Mouse (Mus musculus): ENCODE data around the gene Washc2. TPM values are rescaled to one million over a fixed set of nuclear protein-coding genes. Genes with fewer than 3 reads are reported as not detected.

The Washc2 gene
- polyA plus RNA-seq, 1 experiment from 2014 or later = 54.5 TPM

Other genes with a start within 250 kb of the Washc2 start
- gene Plxnd1, start 213.0 kb upstream of the Washc2 start, polyA plus RNA-seq (2016; fragmentation: Nextera tagmentation; extraction: Ambion mirVana) = 26.8 and 28.1 TPM in 2 replicates
- 15.4 and 15.5 TPM in 2 replicates for gene Tmcc1, start 14.6 kb upstream of the Washc2 start, polyA plus RNA-seq (2016; fragmentation: Nextera tagmentation; extraction: Ambion mirVana)
- gene Zfand4, start 56.2 kb downstream of the Washc2 start, polyA plus RNA-seq (2016; fragmentation: Nextera tagmentation; extraction: Ambion mirVana) = 5.8 and 7.6 TPM in 2 replicates
- gene March8, start 130.0 kb downstream of the Washc2 start, polyA plus RNA-seq (2016; fragmentation: Nextera tagmentation; extraction: Ambion mirVana) = 24.7 and 26.5 TPM in 2 replicates

All from embryonic facial prominence, embryonic 10.5 days (tissue).